9 mouse cellular contexts compared by ENCODE assay signal in the genomic region with DNA sequence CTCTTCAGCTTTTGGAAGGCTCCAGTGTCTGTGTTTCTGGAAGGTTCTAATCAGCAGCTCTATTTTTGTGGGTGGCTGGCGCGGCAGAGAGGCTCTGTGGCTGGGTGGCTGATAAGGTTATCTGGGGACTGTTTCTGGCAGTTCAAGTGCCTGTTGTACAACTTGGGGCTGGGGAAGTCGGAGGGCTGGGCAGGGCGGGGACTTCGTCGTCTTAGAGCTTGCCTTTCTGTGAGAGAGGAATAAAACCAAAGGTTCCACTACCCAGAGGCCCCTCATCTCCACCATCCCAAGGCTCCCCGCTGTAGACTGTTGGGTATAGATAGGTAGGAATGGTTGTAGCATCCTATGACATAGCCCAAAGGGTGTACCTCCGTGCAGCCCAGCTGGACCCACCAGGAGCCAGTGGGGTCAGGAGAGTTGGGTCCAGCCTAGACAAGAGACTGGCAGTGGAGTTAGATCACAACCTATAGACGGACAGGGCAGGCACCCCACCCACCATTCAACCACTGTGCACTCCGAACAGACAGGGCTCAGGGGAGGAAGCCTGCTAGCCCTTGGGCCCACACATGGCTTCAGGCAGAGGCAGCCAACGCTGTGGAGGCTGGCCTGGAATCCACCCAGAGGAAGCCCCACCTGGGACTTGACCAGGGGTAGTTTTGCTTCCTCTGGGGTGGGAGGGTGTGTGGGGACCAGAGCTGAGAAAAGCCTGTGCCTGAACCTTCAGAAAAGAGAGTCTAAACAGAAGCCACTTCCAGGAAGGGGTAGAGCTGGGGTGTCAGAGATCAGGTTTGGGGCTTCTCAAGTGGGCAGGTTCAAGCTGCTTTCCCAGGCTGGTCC.
DNase-seq lines count a peak whose midpoint lies in the region; ATAC-seq lines count a peak whose summit lies in the region.
"Had no signal": no experiment of that assay in that cellular context is flagged by ENCODE, and none has a peak within 500 bp of the region (broad histone marks: within the 10 kb centered on the region; RNA-seq: fewer than 3 reads in every experiment).

No protein-coding gene starts in this region.

- DNase-seq in kidney, postnatal 36 days: no peak
- peak; percentile 81 for DNase-seq in c-Kit-negative CD71-positive TER-119-positive erythroid progenitor cells, embryonic 14.5 days (ENCODE audit: low read depth, low spot score)
- peak; percentile 58 to 65 for DNase-seq in heart, postnatal 36 days
- peak; percentile 62 for DNase-seq in spleen, adult 12 weeks (ENCODE audit: low spot score)
- no peak for DNase-seq in cerebellum, adult 8-10 months
- no peak for DNase-seq in retina, embryonic 14.5 days (ENCODE audit: low spot score)
- no peak for DNase-seq in urinary bladder, postnatal 36 days (ENCODE audit: low spot score in 2 of 2)

- H3K4me2 ChIP-seq in kidney, embryonic 15.5 days: no peak overlapping the region

- H3K9me3 ChIP-seq in kidney, embryonic 15.5 days (replicated peaks): no peaks in the 10 kb centered on the region

- H3K27ac ChIP-seq in kidney, embryonic 15.5 days: no peak overlapping the region

- H3K4me1 ChIP-seq in kidney, embryonic 15.5 days: peaks cover 24% of the 10 kb centered on the region

- H3K4me3 ChIP-seq in kidney, embryonic 15.5 days (replicated peaks): no peak overlapping the region
- H3K4me3 ChIP-seq: myocyte had no signal

- 82% methylated on average over 11 of the region's 11 CpGs for WGBS in kidney, embryonic 15.5 days

- no peaks in the 10 kb centered on the region for H3K36me3 ChIP-seq in kidney, embryonic 15.5 days

- intact Hi-C loops in heart, postnatal 36 days (cut with DNase I): loop anchor here (5.0 kb wide), 2 partner anchors 40 to 90 kb away; a partner anchor contains a TSS

- 0 out of 2 replicates have a peak, but pooled peaks have one; percentile 57 for ATAC-seq in kidney, embryonic 15.5 days (replicated peaks; ENCODE audit: low FRiP score)

- no peaks in the 10 kb centered on the region for H3K27me3 ChIP-seq in kidney, embryonic 15.5 days

- no peak overlapping the region for H3K9ac ChIP-seq in kidney, embryonic 15.5 days

Comparison
In these comparisons a context has a peak if more than half of its experiments do, and no peak if none do; other contexts are left out.
1. DNase-seq: peak in c-Kit-negative CD71-positive TER-119-positive erythroid progenitor cells, embryonic 14.5 days (single experiment), heart, postnatal 36 days (2 of 2) and spleen, adult 12 weeks (single experiment); none in kidney, postnatal 36 days (0 of 2), cerebellum, adult 8-10 months (single experiment), retina, embryonic 14.5 days (single experiment) and urinary bladder, postnatal 36 days (0 of 2).